Mouse (Mus musculus): ENCODE measurements at regions not wholly inside any gene's neighbourhood (a gene's known extent, or its start where the extent isn't known, plus 50 kb on each side); places are given as distances from the start of the nearest gene placed in this dataset.

DNA sequence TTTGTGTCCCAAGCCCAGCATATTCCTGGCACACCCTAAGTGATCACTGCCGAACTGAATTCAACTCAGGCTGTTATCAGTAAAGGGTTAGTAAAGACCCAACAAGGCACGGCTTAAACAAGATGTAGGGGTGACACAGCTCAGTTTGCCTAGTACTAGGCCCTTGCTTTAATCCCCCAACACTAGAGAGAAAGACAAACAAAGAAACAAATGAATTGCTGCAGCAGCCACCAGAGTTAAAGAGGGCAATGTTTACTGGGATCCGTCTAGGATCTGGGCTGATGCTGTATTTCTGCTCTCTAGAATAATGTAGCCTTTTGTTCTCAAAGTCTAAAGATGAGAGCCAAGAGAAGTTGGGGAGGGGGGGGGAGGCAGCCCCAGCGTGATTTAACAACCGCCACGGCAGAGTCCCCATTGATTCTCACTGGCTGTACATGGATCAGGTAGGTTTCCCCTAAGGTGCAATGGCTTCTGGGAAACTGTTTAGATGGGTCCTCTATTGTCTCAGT lies 66.5 kb upstream of the Boc start:
- no peak for TF ChIP-seq CTCF (IDR thresholded peaks at IDR 0.05)
- Histone ChIP-seq H3K4me3 (no peak overlapping the region), H3K27ac (no peak overlapping the region)
- no peak for DNase-seq
- intact Hi-C loops (cut with DNase I), result no loop called here

DNA sequence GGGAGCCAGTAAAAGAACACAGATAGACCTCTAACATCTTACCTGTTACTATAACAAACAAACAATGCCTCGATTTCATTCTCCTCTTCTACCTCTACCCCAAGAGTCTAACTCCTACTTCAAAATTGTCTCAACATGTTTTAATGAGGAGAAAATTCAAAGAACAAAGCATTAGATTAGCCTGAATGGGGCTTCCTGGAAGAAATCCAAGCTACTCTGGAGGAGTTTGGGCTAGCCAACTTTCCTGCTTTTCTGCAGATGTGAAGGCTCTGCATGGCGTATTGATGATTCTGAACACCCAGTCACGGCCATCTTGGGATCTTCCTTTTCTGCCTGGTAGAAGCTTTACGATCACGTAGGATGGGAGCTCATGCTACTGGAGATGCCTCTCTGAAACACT lies 62.9 kb upstream of the Boc start:
- no peak overlapping the region for H3K27ac ChIP-seq
- no peak for DNase-seq
- TF ChIP-seq CTCF (IDR thresholded peaks at IDR 0.05), result no peak
- no peak overlapping the region for H3K4me3 ChIP-seq
- intact Hi-C loops (cut with DNase I), result no loop called here

DNA sequence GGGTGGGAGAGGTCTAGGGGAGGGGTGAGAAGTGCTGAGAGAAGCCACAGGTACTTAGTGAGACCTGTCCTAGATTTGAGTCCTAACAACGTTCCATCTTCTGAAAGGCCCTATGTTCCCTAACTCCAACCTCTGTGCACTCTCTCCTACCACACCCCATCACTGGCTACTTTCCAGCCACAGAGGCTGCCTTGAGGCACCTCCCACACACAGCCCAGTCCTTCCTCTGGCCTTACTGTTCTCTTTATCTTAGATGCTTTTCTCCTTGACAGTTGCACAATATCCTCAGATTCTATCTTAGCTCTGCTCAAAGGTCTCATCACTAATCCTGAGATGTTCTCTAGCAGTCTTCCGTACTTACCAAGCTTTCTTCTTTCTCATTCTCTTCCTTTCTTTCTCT lies 61.8 kb upstream of the Boc start:
- no peak overlapping the region for H3K27ac ChIP-seq
- intact Hi-C loops (cut with DNase I), result no loop called here
- peak; percentile 42 for DNase-seq
- TF ChIP-seq CTCF (IDR thresholded peaks at IDR 0.05), result no peak
- no peak overlapping the region for H3K4me3 ChIP-seq

DNA sequence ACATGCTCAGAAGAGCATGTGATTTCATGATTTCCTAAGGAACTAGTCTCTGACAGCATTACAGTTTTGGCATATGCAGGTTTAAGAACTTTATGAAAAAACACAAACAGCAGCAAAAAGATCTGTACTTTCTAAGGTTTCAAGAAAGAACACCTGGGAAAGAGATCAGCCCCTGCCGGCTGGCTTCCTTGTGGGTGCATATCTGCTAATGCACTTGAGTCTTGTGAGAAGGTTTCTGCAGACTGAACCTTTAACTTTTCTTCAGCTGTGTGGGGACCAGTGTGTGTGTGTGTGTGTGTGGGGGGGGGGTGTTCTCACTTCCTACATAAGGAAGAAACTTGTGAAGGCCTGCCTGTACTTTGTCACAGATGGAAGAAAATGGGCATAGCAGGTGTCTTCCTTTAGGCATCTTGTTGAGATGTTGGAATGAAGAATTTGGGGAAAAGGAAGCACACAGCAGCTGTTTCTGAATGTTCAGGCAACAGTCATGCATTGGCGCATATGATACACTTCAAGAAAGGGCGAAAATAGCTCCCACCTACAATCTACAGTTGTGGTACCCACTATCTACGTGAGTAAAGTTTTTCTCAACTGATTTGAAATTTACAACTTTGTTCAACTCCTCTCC lies 60.9 kb upstream of the Boc start:
- Histone ChIP-seq H3K4me3 (no peak overlapping the region), H3K27ac (no peak overlapping the region)
- intact Hi-C loops (cut with DNase I), result no loop called here
- TF ChIP-seq CTCF (IDR thresholded peaks at IDR 0.05), result no peak
- peak; percentile 24 for DNase-seq

DNA sequence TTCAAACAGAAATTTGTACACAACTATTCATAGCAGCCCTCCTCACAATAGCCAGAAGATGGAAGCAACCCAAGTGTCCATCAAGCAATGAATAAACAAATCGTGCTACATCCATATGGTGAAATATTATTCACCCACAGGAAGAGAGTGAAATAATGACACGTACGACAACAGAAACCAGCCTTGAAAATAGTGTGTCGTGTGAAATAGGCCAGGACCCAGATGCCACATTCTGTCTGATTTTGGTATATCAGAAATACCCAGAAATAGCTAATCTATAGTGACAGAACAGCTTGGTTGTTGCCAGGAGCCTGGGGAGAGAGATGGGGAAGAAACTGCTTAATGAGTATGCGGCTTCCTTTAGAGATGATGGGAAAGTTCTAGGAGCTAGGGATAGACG lies 58.3 kb upstream of the Boc start:
- H3K4me3 ChIP-seq, result no peak overlapping the region
- intact Hi-C loops (cut with DNase I), result no loop called here
- DNase-seq, result no peak
- no peak for TF ChIP-seq CTCF (IDR thresholded peaks at IDR 0.05)
- peak overlapping the region; percentile 51; the same call in 1 of the 2 replicates for H3K27ac ChIP-seq

DNA sequence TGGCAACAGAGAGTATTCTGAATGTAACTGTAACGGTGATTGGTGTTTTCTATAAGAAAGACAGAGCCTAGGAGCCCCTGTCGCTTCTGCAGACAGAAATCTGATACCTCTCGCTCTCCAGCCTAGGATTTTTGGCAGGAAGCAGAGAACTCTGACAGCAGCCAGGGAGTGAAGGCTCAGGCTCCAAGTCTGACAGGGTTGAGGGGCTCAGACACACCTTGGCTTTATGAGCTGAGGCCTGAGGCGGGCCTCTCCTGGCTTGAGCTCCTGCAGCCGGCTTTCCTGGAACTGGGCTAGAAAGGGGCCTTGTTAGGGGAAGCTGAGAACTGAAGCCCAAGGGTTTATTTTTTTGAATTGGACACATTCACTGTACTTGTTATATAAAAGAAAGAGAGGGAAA lies 57.7 kb upstream of the Boc start:
- H3K4me3 ChIP-seq, result no peak overlapping the region
- H3K27ac ChIP-seq, result peak overlapping the region; percentile 51
- DNase-seq, result peak; percentile 49
- intact Hi-C loops (cut with DNase I), result no loop called here
- no peak for TF ChIP-seq CTCF (IDR thresholded peaks at IDR 0.05)

DNA sequence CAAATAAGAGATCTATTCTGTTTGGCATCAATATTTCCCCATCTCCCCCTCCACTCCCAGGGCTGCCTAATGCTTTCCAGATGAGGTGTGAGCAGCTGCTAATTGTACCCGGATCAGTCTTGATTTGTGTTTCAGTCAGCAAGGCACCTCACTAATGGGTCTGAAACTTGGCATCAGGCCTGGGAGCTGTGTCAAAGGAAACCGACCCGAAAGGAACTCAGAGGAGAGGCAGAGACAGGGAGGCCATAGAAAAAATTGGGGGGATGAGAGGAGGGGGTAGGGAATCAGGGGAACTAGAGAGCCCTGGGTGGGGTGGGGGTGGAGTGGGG lies 57.1 kb upstream of the Boc start:
- intact Hi-C loops (cut with DNase I), result no loop called here
- H3K4me3 ChIP-seq, result no peak overlapping the region
- no peak for TF ChIP-seq CTCF (IDR thresholded peaks at IDR 0.05)
- no peak overlapping the region for H3K27ac ChIP-seq
- DNase-seq, result peak; percentile 57

DNA sequence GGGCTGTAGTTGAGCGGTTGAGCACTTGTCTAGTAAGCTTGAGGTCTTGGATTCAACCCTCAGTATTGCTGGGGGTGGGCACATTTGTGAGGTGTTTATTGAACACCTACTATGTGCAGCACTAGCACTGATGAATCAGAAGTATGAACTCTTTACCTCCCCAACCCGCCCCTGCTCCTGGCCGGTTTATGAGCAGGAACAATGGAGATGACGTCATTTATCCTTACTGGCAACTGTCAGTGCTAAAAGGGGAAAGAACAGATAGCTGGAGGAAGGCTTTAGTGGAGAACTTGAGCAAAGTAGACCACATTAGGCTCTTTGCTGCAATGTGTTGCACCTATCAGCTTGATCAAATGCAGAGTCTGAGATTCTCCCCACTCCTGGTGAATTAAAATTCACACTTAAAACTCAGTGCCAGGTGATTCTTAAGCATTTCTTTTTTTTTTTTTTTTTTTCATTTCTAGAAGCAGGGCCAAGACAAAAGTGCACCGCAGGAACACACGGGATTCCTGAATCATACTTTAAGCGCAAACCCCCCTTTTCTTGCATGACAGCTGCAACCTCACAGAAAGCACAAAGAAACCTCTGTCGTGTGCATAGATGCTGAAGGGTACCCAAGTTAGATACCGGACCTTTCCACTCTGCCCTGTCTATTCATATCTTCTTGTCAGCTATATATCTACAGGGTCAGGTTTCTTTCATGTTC lies 56.6 kb upstream of the Boc start:
- intact Hi-C loops (cut with DNase I), result no loop called here
- no peak for TF ChIP-seq CTCF (IDR thresholded peaks at IDR 0.05)
- H3K4me3 ChIP-seq, result no peak overlapping the region
- DNase-seq, result no peak
- H3K27ac ChIP-seq, result no peak overlapping the region

DNA sequence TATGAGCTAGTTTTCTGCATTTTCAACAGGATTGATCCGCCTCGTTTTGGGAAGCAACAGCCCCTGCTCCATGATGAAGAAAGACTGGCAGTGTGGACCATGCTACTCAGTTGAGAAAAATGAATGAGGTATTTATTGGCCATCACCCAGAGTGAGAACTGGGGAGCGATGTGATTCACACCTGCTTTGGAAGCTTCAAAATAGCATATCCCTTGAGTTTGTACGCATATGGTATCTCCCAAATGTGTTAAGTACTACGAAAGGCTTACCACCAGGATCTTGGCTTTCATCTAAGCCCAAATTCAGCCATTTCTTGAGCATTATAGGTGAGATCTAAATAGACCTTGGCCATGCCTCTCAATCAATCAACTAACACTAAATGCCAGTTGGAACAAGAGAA lies 55.5 kb upstream of the Boc start:
- DNase-seq, result no peak
- no peak overlapping the region for H3K27ac ChIP-seq
- no peak for TF ChIP-seq CTCF (IDR thresholded peaks at IDR 0.05)
- H3K4me3 ChIP-seq, result no peak overlapping the region
- intact Hi-C loops (cut with DNase I), result no loop called here

DNA sequence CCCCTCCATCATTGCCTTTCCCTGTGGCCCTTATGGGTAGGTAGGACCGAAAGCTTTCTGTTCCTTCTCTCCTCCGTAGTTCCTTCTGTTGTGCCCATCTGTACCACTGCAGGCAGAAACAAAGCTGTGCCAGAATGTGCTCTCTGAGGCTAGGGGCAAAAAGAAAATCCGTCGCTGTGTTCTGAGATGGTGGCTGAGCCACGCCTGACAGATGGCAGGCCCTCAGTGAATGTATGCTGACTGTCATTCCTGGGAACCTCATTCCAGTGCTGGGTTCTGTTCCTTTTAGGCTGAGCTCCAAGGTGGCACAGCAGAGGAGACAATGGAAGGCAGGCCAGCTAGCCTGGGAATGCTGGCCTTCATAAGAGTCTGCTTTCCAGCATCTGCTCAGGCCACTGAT lies 54.0 kb upstream of the Boc start:
- no peak for DNase-seq
- Histone ChIP-seq H3K27ac (no peak overlapping the region), H3K4me3 (no peak overlapping the region)
- intact Hi-C loops (cut with DNase I), result no loop called here
- no peak for TF ChIP-seq CTCF (IDR thresholded peaks at IDR 0.05)

DNA sequence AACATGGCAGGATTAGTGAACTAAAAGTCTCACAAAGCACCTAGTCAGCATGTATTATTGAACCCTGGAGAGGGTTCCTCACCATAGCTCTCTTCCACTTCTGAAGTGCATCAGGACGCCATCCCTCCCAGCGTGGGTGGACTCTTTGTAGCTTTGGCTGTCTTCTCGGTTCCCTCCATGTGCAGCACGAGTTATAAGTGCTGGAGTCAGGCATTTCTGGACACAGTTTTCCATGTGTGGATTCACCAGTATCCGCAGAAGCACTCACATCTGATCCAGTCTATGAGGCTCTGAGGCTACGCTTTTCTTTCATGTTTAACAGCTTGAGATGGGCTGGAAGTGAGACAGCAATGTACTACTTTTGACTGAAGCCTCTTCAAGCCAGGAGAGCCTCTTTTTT lies 52.8 kb upstream of the Boc start:
- no peak for TF ChIP-seq CTCF (IDR thresholded peaks at IDR 0.05)
- intact Hi-C loops (cut with DNase I), result no loop called here
- Histone ChIP-seq H3K27ac (no peak overlapping the region), H3K4me3 (no peak overlapping the region)
- no peak for DNase-seq

DNA sequence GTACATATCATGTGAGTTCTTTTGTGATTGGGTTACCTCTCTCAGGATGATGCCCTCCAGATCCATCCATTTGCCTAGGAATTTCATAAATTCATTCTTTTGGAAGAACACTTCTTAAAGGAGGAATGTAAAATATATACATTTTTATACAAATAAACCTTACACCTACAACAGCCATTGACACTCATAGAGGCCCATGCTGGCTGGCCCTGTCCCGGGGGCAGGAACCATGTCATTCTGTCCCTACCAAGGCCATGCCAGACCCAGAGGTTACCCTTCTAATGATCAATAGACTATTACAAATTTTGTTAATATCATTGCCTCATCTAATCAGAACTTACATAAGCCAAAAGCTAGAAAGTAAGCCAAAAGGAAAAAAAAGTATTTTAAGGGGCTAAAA lies 49.9 kb upstream of the Boc start:
- Histone ChIP-seq H3K4me3 (no peak overlapping the region), H3K27ac (no peak overlapping the region)
- TF ChIP-seq CTCF (IDR thresholded peaks at IDR 0.05), result no peak
- no peak for DNase-seq
- intact Hi-C loops (cut with DNase I), result no loop called here
